Mouse (Mus musculus): ENCODE measurements around the gene Ggt5. TPM values are rescaled to one million over a fixed set of nuclear protein-coding genes. Genes with fewer than 3 reads are reported as not detected.

Ggt5 gene
- polyA plus RNA-seq, 1 experiment: 4.5 TPM

- Histone ChIP-seq H3K4me1 (peaks cover 31% of the 10 kb centered on the region), H3K9me3 (peaks cover 19% of the 10 kb centered on the region), H3K27me3 (replicated peaks) (peaks cover 36% of the 10 kb centered on the region), H3K4me3 (replicated peaks) (no peak overlapping the region), H3K36me3 (replicated peaks; ENCODE audit: low read length) (no peaks in the 10 kb centered on the region)
- TF ChIP-seq FLI1 (IDR thresholded peaks at IDR 0.05; ENCODE audit: low read length): no peak
- TF ChIP-seq GATA1 (IDR thresholded peaks at IDR 0.05; ENCODE audit: borderline replicate concordance, low read length): no peak
Measured at GRCm38 (mm10) chr10:75633048-75633447, 43.9 kb downstream of the Ggt5 start.

- Histone ChIP-seq H3K36me3 (replicated peaks; ENCODE audit: low read length) (no peaks in the 10 kb centered on the region), H3K4me3 (replicated peaks) (no peak overlapping the region), H3K9me3 (peaks cover 18% of the 10 kb centered on the region), H3K27me3 (replicated peaks) (peaks cover 42% of the 10 kb centered on the region), H3K4me1 (peaks cover 34% of the 10 kb centered on the region)
- TF ChIP-seq FLI1 (IDR thresholded peaks at IDR 0.05; ENCODE audit: low read length) (no peak), GATA1 (IDR thresholded peaks at IDR 0.05; ENCODE audit: borderline replicate concordance, low read length) (no peak)
Measured at GRCm38 (mm10) chr10:75633576-75634139, 44.5 kb downstream of the Ggt5 start.

- H3K9me3 ChIP-seq: peaks cover 9% of the 10 kb centered on the region
- H3K4me1 ChIP-seq: peaks cover 36% of the 10 kb centered on the region
- peaks cover 48% of the 10 kb centered on the region for H3K27me3 ChIP-seq (replicated peaks)
Measured at GRCm38 (mm10) chr10:75634610-75635009, 45.5 kb downstream of the Ggt5 start.

GRCm38 (mm10) chr10:75635019-75635692, 46.0 kb downstream of the Ggt5 start:
- Histone ChIP-seq H3K4me3 (replicated peaks) (peak overlapping the region; percentile 72), H3K4me1 (peaks cover 36% of the 10 kb centered on the region), H3K27me3 (replicated peaks) (peaks cover 52% of the 10 kb centered on the region), H3K9me3 (peaks cover 3% of the 10 kb centered on the region), H3K36me3 (replicated peaks; ENCODE audit: low read length) (no peaks in the 10 kb centered on the region)
- TF ChIP-seq GATA1 (IDR thresholded peaks at IDR 0.05; ENCODE audit: borderline replicate concordance, low read length): no peak
- TF ChIP-seq FLI1 (IDR thresholded peaks at IDR 0.05; ENCODE audit: low read length): no peak

More at GRCm38 (mm10) chr10:75634610-75635009, 45.5 kb downstream of the Ggt5 start:
- TF ChIP-seq GATA1 (IDR thresholded peaks at IDR 0.05; ENCODE audit: borderline replicate concordance, low read length) (no peak), FLI1 (IDR thresholded peaks at IDR 0.05; ENCODE audit: low read length) (no peak)
- no peak overlapping the region for H3K4me3 ChIP-seq (replicated peaks)
- H3K36me3 ChIP-seq (replicated peaks; ENCODE audit: low read length): no peaks in the 10 kb centered on the region

DNA sequence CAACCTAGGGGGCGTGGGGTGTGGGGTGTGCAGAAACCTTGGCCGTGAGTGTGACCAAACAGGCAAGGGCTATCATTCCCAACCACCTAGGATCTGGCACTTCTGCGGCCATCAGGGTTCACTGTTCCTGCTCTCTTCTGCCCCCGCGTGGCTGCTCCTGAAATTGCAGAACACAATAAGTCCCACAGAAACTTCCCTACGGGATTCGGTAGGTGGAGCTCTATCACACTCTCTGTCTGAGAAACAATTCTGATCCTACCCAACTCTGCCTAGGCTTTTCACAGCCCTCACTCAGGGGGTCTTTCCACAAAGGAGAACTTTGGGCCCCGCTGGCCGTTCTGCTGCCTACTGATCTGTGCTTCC, 46.5 kb downstream of the Ggt5 start:
- H3K9me3 ChIP-seq: no peaks in the 10 kb centered on the region
- no peaks in the 10 kb centered on the region for H3K36me3 ChIP-seq (replicated peaks; ENCODE audit: low read length)
- TF ChIP-seq FLI1 (IDR thresholded peaks at IDR 0.05; ENCODE audit: low read length) (no peak), GATA1 (IDR thresholded peaks at IDR 0.05; ENCODE audit: borderline replicate concordance, low read length) (no peak)
- H3K4me3 ChIP-seq (replicated peaks): peak overlapping the region; percentile 72
- peaks cover 36% of the 10 kb centered on the region for H3K4me1 ChIP-seq
- peaks cover 57% of the 10 kb centered on the region for H3K27me3 ChIP-seq (replicated peaks)

- no peaks in the 10 kb centered on the region for H3K9me3 ChIP-seq
- peaks cover 36% of the 10 kb centered on the region for H3K4me1 ChIP-seq
- peaks cover 63% of the 10 kb centered on the region for H3K27me3 ChIP-seq (replicated peaks)
- no peak overlapping the region for H3K4me3 ChIP-seq (replicated peaks)
- no peak for TF ChIP-seq GATA1 (IDR thresholded peaks at IDR 0.05; ENCODE audit: borderline replicate concordance, low read length)
- TF ChIP-seq FLI1 (IDR thresholded peaks at IDR 0.05; ENCODE audit: low read length): no peak
- no peaks in the 10 kb centered on the region for H3K36me3 ChIP-seq (replicated peaks; ENCODE audit: low read length)
Measured at GRCm38 (mm10) chr10:75636084-75636786, 47.1 kb downstream of the Ggt5 start.

GRCm38 (mm10) chr10:75637711-75638110, 48.6 kb downstream of the Ggt5 start:
- H3K4me3 ChIP-seq (replicated peaks): no peak overlapping the region
- no peaks in the 10 kb centered on the region for H3K9me3 ChIP-seq
- peaks cover 60% of the 10 kb centered on the region for H3K27me3 ChIP-seq (replicated peaks)
- H3K4me1 ChIP-seq: peaks cover 42% of the 10 kb centered on the region
- H3K36me3 ChIP-seq (replicated peaks; ENCODE audit: low read length): no peaks in the 10 kb centered on the region
- no peak for TF ChIP-seq FLI1 (IDR thresholded peaks at IDR 0.05; ENCODE audit: low read length)
- no peak for TF ChIP-seq GATA1 (IDR thresholded peaks at IDR 0.05; ENCODE audit: borderline replicate concordance, low read length)

GRCm38 (mm10) chr10:75641721-75642222, 52.6 kb downstream of the Ggt5 start:
- Histone ChIP-seq H3K27me3 (replicated peaks) (peaks cover 46% of the 10 kb centered on the region), H3K4me3 (replicated peaks) (no peak overlapping the region), H3K36me3 (replicated peaks; ENCODE audit: low read length) (peaks cover 27% of the 10 kb centered on the region), H3K9me3 (no peaks in the 10 kb centered on the region), H3K4me1 (peaks cover 45% of the 10 kb centered on the region)
- no peak for TF ChIP-seq GATA1 (IDR thresholded peaks at IDR 0.05; ENCODE audit: borderline replicate concordance, low read length)

GRCm38 (mm10) chr10:75642436-75642835, 53.3 kb downstream of the Ggt5 start:
- H3K36me3 ChIP-seq (replicated peaks; ENCODE audit: low read length): peaks cover 34% of the 10 kb centered on the region
- TF ChIP-seq FLI1 (IDR thresholded peaks at IDR 0.05; ENCODE audit: low read length): no peak
- TF ChIP-seq GATA1 (IDR thresholded peaks at IDR 0.05; ENCODE audit: borderline replicate concordance, low read length): no peak
- H3K9me3 ChIP-seq: no peaks in the 10 kb centered on the region
- peaks cover 39% of the 10 kb centered on the region for H3K27me3 ChIP-seq (replicated peaks)
- peaks cover 44% of the 10 kb centered on the region for H3K4me1 ChIP-seq
- no peak overlapping the region for H3K4me3 ChIP-seq (replicated peaks)

- TF ChIP-seq FLI1 (IDR thresholded peaks at IDR 0.05; ENCODE audit: low read length) (no peak), GATA1 (IDR thresholded peaks at IDR 0.05; ENCODE audit: borderline replicate concordance, low read length) (no peak)
- Histone ChIP-seq H3K4me3 (replicated peaks) (no peak overlapping the region), H3K4me1 (peaks cover 39% of the 10 kb centered on the region), H3K27me3 (replicated peaks) (peaks cover 34% of the 10 kb centered on the region), H3K9me3 (no peaks in the 10 kb centered on the region), H3K36me3 (replicated peaks; ENCODE audit: low read length) (peaks cover 38% of the 10 kb centered on the region)
Measured at GRCm38 (mm10) chr10:75642891-75643290, 53.8 kb downstream of the Ggt5 start.
